Mouse (Mus musculus) ES-CJ7 (cell line): ENCODE measurements at regions not wholly inside any gene's neighbourhood (a gene's known extent, or its start where the extent isn't known, plus 50 kb on each side); places are given as distances from the start of the nearest gene placed in this dataset.

Experiments
- DNase-seq: peaks from one replicate; pipeline ENCODE4 v3.0.0; 2011; ENCODE audit warnings: low read depth, low spot score

GRCm38 (mm10) chr3:120898931-120899330 is 272.6 kb downstream of the Rwdd3 start:
- no peak for DNase-seq

- DNase-seq, result no peak
Observed at GRCm38 (mm10) chr3:120898258-120898657, 273.2 kb downstream of the Rwdd3 start.

GRCm38 (mm10) chr3:120897758-120898157 is 273.7 kb downstream of the Rwdd3 start:
- no peak for DNase-seq

- no peak for DNase-seq
Observed at GRCm38 (mm10) chr3:120897221-120897620, 274.3 kb downstream of the Rwdd3 start.

GRCm38 (mm10) chr3:120886063-120886841 is 285.2 kb downstream of the Rwdd3 start:
- DNase-seq, result no peak

GRCm38 (mm10) chr3:120885401-120885800 is 286.1 kb downstream of the Rwdd3 start:
- DNase-seq, result no peak

- DNase-seq, result no peak
Observed at GRCm38 (mm10) chr3:120884189-120884588, 287.3 kb downstream of the Rwdd3 start.

GRCm38 (mm10) chr3:120883650-120884049 is 287.8 kb downstream of the Rwdd3 start:
- DNase-seq, result no peak

GRCm38 (mm10) chr3:120879409-120879808 is 292.1 kb downstream of the Rwdd3 start:
- peak; percentile 60 for DNase-seq

- no peak for DNase-seq
Observed at GRCm38 (mm10) chr3:120875740-120876139, 295.8 kb downstream of the Rwdd3 start.

GRCm38 (mm10) chr3:120865036-120865435 is 306.5 kb downstream of the Rwdd3 start:
- DNase-seq, result no peak

- no peak for DNase-seq
Observed at GRCm38 (mm10) chr3:120861641-120862040, 309.9 kb downstream of the Rwdd3 start.

- DNase-seq, result no peak
Observed at GRCm38 (mm10) chr3:120858281-120858680, 313.2 kb downstream of the Rwdd3 start.

- DNase-seq, result no peak
Observed at GRCm38 (mm10) chr3:120854322-120854721, 317.2 kb downstream of the Rwdd3 start.

- peak; percentile 32 for DNase-seq
Observed at GRCm38 (mm10) chr3:120843623-120844022, 327.9 kb downstream of the Rwdd3 start.

GRCm38 (mm10) chr3:120823536-120823935 is 348.0 kb downstream of the Rwdd3 start:
- DNase-seq, result peak; percentile 63

GRCm38 (mm10) chr3:120811901-120812300 is 359.6 kb downstream of the Rwdd3 start:
- DNase-seq, result no peak

GRCm38 (mm10) chr3:120810527-120810926 is 361.0 kb downstream of the Rwdd3 start:
- DNase-seq, result no peak

- DNase-seq, result no peak
Observed at GRCm38 (mm10) chr3:120810048-120810447, 361.4 kb downstream of the Rwdd3 start.

GRCm38 (mm10) chr3:120786659-120787058 is 384.8 kb downstream of the Rwdd3 start:
- no peak for DNase-seq

- DNase-seq, result no peak
Observed at GRCm38 (mm10) chr3:120781486-120781885, 390.0 kb downstream of the Rwdd3 start.

- no peak for DNase-seq
Observed at GRCm38 (mm10) chr3:120779091-120779490, 392.4 kb downstream of the Rwdd3 start.

- no peak for DNase-seq
Observed at GRCm38 (mm10) chr3:120774951-120775350, 396.5 kb downstream of the Rwdd3 start.

- no peak for DNase-seq
Observed at GRCm38 (mm10) chr3:120761681-120762080, 409.8 kb downstream of the Rwdd3 start.
